Mouse (Mus musculus) urinary bladder, adult 18-20 months (tissue): ENCODE results near the gene Plxnb1.
"Not testable (repeated sequence)": the region's sequence is repeated elsewhere in the genome, so short reads cannot be mapped to it uniquely, and the experiment has no call there.

Source experiments
- DNase-seq, 2 experiments: peaks; one replicate each; pipeline ENCODE4 v3.0.0; 2022; ENCODE audit warnings: low spot score in 2 of 2, mixed read lengths in 2 of 2

Plxnb1 gene

DNA sequence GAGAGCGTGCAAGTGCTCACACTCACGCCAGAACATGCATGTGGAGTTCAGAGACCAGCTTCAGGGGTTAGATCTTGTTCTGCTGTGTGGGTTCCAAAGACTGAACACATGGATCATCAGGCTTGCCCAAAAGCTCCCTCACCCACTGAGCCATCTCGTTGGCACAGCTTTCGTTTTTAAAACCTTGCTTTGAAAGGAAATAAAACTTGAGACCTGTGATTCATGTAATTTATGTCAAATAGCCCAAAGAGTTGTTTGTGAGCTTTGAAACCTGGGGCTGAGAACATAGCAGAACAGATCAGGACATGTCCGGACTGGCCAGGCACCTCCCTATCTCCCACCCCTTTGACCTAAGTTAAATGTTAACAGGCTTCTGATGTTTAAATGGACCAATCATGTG is 34.9 kb downstream of the Plxnb1 start:
- no peak for DNase-seq

DNA sequence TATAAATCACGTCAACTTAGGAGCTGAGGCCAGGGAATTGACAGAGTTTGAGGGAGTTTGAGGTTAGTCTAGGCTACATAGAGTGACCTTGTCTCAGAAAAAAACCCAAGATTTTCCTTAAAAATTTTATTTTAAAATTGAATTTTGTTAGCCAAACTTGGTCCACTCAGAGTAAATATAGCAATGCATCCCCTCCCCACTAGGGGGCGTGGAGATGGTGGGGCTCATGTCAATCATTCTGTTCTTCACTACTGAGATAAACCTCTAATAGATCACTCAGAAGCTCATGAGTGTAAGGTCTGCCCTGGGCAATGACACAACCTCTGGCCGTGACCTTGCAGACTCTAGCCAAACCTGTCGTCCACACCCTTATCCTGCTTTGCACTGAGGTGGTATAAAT is 45.2 kb downstream of the Plxnb1 start:
- DNase-seq = not testable (repeated sequence)

DNA sequence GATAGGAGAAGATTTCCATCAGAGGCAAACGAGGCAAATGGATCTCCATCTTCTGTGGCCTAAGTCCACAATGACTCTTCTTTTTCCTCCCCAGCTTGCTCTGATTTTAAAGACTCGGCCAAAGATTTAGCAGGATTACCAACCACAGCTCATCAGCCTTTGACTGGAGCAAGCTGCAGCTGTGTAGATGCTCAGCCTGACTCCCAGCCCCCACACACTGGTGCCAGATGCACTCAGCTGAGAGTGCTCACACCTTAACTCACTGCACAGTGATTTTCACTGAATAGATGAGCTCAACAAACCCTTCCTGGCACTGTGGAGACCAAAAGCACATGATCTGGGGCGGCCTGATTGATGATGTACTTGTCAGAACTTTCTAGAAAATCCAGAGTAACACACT is 66.8 kb downstream of the Plxnb1 start, which contains the start of gene Fbxw21:
TSS of gene Fbxw21 (minus strand) at position 101 of the 400 bp plus-strand sequence.
- DNase-seq = no peak

DNA sequence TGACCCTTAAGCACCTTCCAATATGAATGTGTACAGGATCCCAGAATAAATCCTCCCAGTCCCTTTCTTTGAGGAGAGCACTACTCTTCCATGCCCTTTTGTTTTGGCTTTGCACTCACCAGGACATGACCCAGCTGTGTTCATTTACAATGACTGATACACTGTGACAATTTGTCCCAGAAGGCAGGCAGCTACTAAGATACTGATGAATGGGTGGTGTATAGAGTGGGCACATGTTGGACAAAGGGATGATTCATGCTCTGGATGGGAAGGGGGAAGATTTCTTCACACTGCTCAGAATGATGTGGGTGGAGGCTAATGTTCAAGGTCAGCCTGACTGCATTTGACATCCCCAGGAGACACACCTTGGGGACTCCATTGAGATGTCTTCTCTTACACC is 72.1 kb downstream of the Plxnb1 start:
- no peak for DNase-seq
